Mouse (Mus musculus) spleen, adult 18-20 months (tissue): Measurements from ENCODE around the gene Fmo1.

Experiments used
- DNase-seq, 2 experiments: peaks; one replicate each; pipeline ENCODE4 v3.0.0; 2022; ENCODE audit warnings: mixed read lengths in 2 of 2

Fmo1 gene

GRCm38 (mm10) chr1:162859996-162860605, 6.3 kb downstream of the Fmo1 start:
- no peak for DNase-seq

DNA sequence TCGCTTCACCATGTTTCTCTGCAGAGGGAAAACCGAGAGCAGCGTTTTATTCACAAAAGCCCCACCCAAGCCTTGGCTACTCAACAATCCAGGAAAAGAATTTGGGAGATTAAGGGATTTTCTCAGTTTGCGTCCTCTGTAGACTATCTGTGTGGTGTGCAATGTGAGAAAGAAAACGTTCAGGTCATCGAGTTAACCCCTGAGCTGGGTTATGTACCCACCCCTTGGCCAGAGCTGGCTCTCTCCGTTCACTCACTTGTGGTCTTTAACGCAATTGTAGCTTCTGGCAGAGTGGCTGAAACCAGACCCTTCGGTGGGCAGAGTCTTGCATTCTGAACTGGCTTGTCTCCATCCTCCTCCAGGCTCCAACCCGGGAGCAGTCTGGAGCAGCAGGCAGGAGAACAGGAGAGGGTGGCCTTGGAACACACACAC, 6.8 kb downstream of the Fmo1 start:
- DNase-seq, result no peak

- no peak for DNase-seq
These were observed 7.7 kb downstream of the Fmo1 start for GRCm38 (mm10) chr1:162858748-162859130.

DNA sequence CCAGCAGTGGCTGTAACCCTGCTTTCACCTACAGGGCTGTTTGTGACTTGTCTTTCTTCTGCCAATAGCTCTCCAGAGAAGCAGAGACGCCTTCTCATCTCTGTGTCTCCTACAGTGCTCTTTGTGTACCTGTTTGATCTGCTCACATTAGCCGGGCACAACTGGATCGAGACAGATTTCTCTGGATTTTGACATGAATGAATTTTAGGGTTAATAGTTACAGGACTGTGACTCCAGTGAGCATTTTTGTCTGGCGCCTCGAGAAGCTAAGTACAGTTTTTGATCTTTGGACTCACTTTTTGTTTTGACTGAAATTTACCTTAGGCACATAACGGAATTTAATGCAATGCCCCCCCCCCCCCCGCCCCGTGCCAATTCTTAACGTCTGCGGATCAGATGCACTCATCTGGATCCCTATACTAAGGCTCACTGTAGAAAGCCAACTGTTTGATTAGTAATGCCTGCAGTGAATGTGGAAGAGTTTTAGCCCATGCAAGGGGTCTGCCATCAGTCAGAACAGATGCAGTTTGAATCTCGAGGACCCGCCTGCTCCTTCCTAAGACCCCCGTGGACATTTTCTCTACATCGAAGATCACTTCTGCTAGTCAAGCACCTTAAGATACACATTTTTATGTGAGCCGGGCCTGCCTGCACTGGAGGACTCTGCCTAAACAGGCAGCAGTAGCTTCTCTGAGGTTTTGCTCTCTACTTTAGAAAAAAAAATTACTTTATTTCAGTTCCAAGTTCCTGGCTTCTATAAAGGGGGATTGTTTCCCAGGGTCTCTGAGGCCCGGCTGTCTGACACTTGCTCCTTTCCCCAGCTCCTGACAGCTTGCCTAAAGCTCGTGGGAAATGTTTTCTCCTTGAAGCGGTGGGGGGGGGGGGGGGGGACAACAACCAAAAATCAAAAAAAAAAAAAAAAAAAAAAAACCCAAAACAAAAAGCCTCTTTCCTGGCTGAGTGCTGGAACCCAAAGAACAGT, 8.4 kb downstream of the Fmo1 start:
- no peak for DNase-seq

- no peak for DNase-seq
These were observed 12.5 kb downstream of the Fmo1 start for GRCm38 (mm10) chr1:162853812-162854482.

DNA sequence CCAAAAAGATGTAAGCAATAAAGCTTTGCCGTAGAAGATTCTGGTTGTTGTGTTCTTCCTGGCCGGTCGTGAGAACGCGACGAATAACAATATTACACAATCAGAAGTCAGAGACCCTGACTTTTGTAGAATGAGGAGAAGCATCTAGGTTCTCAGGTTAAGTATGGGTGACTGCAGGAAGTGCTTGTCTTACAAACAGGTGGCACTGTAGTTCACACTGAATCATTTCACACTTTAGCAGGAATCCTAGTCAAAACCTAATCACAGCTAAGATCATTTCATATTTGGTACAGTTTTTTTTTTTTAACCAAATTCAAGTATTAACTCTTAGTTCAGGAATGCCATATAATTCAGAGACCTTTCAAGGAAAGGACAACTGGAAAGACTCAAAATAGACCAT, 18.9 kb downstream of the Fmo1 start:
- no peak for DNase-seq

DNA sequence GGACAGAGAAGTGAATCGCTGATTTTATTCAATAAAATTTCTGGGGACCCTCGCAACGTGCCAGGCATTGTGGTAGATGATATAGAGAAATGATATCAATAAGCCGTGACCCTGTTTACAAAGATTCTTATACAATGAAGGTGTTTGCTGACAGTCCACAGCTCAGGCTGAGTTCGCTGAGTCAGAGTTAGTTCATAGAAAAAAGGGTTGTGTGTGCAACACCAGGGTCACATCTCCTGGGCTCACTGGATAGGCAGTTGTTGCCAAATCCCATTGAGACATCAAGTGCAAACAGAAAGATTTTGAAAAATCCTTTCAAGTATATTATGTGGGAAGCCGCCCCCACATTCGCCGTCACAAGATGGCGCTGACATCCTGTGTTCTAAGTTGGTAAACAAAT, 26.2 kb downstream of the Fmo1 start:
- no peak for DNase-seq

DNA sequence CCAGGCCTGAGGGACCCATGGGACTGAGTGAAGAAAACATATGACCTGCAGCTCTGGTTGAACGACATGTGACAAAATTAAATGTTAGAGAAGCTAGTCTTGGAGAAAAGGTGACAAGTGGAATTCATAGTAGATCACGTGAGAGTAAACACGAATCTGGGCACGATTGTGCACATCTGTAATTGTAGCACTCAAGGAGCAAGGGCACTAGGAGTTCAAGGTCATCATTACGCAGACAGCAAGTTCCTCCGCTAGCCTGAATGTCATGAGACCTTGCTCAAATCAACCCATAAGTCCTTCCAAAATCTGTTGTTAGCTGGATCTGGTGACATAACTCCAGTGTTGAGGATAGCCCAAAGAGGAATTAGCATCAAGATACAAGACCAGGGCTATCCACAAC, 27.4 kb downstream of the Fmo1 start:
- DNase-seq, result no peak

GRCm38 (mm10) chr1:162834342-162834741, 32.1 kb downstream of the Fmo1 start:
- DNase-seq, result no peak

GRCm38 (mm10) chr1:162832574-162832953, 33.8 kb downstream of the Fmo1 start:
- DNase-seq, result no peak

- DNase-seq, result no peak
These were observed 34.4 kb downstream of the Fmo1 start for GRCm38 (mm10) chr1:162831838-162832573.

- no peak for DNase-seq
These were observed 47.1 kb downstream of the Fmo1 start for GRCm38 (mm10) chr1:162819280-162819679.

- DNase-seq, result no peak
These were observed 50.9 kb downstream of the Fmo1 start for GRCm38 (mm10) chr1:162815381-162816127.

GRCm38 (mm10) chr1:162814932-162815331, 51.5 kb downstream of the Fmo1 start:
- no peak for DNase-seq

DNA sequence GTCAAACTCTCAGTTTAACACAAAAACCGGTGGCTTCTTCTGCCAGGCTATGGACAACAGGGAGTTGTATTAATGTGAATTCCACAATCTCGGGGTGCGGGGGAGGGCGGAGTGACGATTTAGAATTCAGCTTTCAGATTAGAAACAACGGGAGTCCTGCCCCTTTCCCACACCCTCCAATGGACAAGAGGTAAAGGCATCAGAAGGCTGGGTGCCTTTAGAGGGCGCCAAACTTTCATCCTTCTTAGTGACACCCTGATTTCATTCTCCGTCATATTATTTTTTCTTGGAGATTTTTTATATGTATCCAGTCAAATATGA, 52.6 kb downstream of the Fmo1 start, which contains the start of gene Fmo4:
TSS of gene Fmo4 (minus strand) at position 137 of the 321 bp plus-strand sequence.
- no peak for DNase-seq

- DNase-seq, result no peak
These were observed 53.1 kb downstream of the Fmo1 start for GRCm38 (mm10) chr1:162813143-162813835.

DNA sequence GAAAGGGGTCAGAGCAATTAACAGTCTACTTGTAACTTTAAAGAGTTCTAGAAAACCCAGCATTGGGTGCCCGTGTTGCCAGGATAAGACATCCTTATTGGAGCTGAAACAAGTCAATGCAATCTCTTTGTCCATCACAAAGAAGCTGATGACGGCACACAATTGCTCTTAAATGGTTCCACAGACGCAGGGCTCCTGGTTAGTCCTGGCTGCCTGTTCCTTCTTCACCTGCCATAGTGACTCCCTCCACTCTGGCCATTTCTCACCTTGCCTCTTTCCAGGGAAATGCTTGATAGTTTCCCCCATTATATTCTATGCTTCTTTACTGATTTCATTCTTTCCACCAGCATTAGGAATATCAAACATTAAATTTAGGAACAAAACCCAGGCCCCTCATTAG, 57.9 kb downstream of the Fmo1 start:
- no peak for DNase-seq

DNA sequence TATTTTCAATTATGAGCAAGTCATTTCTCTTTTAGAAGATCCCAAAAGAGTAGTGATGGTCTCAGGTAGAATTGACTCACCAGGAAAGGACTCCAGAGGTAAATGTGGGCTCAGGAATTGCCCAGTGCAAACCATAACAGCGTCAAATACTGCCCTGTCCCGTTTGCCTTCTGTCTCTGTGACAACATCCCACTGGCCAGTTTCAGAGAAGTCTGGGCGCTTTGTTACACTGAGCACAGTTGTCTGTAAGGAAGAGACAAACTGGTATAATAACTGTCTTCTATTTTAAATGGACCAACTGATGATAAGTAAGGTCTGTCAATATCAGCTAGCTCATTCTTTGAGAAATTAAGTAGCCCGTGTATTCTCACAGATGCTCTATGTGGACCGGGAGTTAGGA, 59.0 kb downstream of the Fmo1 start:
- no peak for DNase-seq

DNA sequence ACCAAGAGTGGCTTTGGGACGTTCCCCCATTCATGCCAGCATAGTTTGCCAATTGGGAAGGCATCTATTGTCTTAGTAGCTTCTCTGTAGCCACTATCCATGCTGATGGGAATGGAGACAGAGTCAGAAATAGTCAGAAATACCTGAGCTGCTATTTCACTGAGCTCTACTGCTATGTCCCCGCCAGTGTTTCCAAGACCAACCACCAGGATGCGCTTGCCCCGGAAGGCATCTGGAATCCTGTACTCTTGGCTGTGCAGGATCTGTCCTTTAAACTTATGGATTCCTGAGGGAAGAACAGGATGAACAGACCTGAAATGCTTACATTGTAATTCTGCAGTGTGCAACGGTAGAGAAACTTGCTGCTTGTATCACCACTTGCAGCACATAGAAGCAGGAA, 61.4 kb downstream of the Fmo1 start:
- no peak for DNase-seq

DNA sequence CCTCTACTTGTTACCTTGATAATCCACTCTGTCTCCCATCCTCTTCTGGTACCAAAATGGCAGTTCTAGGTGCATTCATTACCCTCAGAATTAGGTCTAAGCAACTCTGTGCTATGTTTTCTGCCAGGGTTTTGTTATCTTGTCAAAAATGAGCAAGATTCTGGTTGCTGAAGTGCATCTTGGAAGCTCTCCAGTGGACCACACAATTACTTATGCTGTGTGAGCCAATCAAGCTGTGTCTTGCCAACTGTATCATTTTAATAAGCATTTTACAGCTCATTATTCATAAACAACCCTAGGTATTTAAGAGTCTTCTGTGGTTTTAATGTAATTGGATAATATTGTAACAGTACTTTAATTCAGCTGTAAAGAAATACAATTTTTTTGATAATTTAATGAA, 70.0 kb downstream of the Fmo1 start:
- DNase-seq, result no peak

GRCm38 (mm10) chr1:162792306-162793044, 73.9 kb downstream of the Fmo1 start:
- DNase-seq, result no peak
